Mouse (Mus musculus) forebrain, embryonic 12.5 days (tissue): ENCODE measurements around the gene Gramd1b. TPM values are rescaled to one million over a fixed set of nuclear protein-coding genes. Genes with fewer than 3 reads are reported as not detected.
A peak's percentile ranks its signal among the peaks of the same experiment; 100 is the strongest.

ENCODE experiments used
- ATAC-seq: fragments of 200-750 bp; cut with Nextera tagmentation; 2 replicates; pipeline ENCODE4 v1.8.0; 2017; ENCODE audit warnings: moderate TSS enrichment; ENCODE audit not compliant: low FRiP score
- H3K27ac ChIP-seq: fragments of 300-500 bp; sonication (generic); 2 replicates; pipeline ENCODE4 v1.5.1; 2016; ENCODE audit warnings: mild to moderate bottlenecking
- H3K27me3 ChIP-seq: fragments of 300-500 bp; sonication (generic); 2 replicates; pipeline ENCODE4 v1.6.1; 2016; ENCODE audit warnings: mild to moderate bottlenecking
- H3K36me3 ChIP-seq: fragments of 300-500 bp; sonication (generic); replicated peaks from 2 replicates; pipeline ENCODE4 v1.6.1; 2016; ENCODE audit warnings: mild to moderate bottlenecking
- H3K4me1 ChIP-seq: fragments of 300-500 bp; sonication (generic); 2 replicates; pipeline ENCODE4 v1.6.1; 2016
- H3K4me2 ChIP-seq: fragments of 300-500 bp; sonication (generic); 2 replicates; pipeline ENCODE4 v1.6.1; 2016; ENCODE audit warnings: mild to moderate bottlenecking, moderate library complexity
- H3K4me3 ChIP-seq: fragments of 300-500 bp; sonication (generic); replicated peaks from 2 replicates; pipeline ENCODE4 v1.5.1; 2016; ENCODE audit warnings: mild to moderate bottlenecking
- H3K9ac ChIP-seq: fragments of 300-500 bp; sonication (generic); 2 replicates; pipeline ENCODE4 v1.6.1; 2016; ENCODE audit warnings: mild to moderate bottlenecking
- H3K9me3 ChIP-seq: fragments of 300-500 bp; sonication (generic); 2 replicates; pipeline ENCODE4 v1.6.1; 2016
- whole genome bisulfite sequencing: fragments of 180-500 bp; shearing (Covaris S2); methylation state at CpG from one replicate; pipeline ENCODE4 v1.1.7; 2016; 5-methylcytosine and 5-hydroxymethylcytosine counted together
- polyA plus RNA-seq: library from polyadenylated mRNA; unstranded; fragments of >200 nt; fragmentation: Nextera tagmentation; extraction: Ambion mirVana; gene quantifications from 2 replicates; pipeline ENCODE4 v1.2.1, GENCODE M21; 2016

Gramd1b gene
- polyA plus RNA-seq, 1 experiment from 2014 or later: 4.6 TPM

- Histone ChIP-seq H3K4me1 (no peaks in the 10 kb centered on the region), H3K4me2 (no peak overlapping the region), H3K27me3 (no peaks in the 10 kb centered on the region), H3K27ac (no peak overlapping the region), H3K36me3 (no peaks in the 10 kb centered on the region), H3K9me3 (no peaks in the 10 kb centered on the region), H3K9ac (no peak overlapping the region), H3K4me3 (no peak overlapping the region)
- WGBS: 79% methylated on average over 4 of the region's 4 CpGs
- no peak for ATAC-seq
Measured at GRCm38 (mm10) chr9:40412246-40412645, 118.9 kb downstream of the Gramd1b start.

- no peak overlapping the region for H3K4me2 ChIP-seq
- no peaks in the 10 kb centered on the region for H3K9me3 ChIP-seq
- 98% methylated on average over 3 of the region's 3 CpGs for WGBS
- no peak overlapping the region for H3K4me3 ChIP-seq
- no peak overlapping the region for H3K9ac ChIP-seq
- H3K27me3 ChIP-seq: no peaks in the 10 kb centered on the region
- no peak for ATAC-seq
- H3K4me1 ChIP-seq: peaks cover 5% of the 10 kb centered on the region; the same call in 1 of the 2 replicates
- no peaks in the 10 kb centered on the region for H3K36me3 ChIP-seq
- H3K27ac ChIP-seq: no peak overlapping the region
Measured at GRCm38 (mm10) chr9:40410895-40411294, 120.3 kb downstream of the Gramd1b start.

GRCm38 (mm10) chr9:40409071-40409470 is 122.1 kb downstream of the Gramd1b start:
- no peak overlapping the region for H3K4me3 ChIP-seq
- no peak for ATAC-seq
- H3K27ac ChIP-seq: no peak overlapping the region

DNA sequence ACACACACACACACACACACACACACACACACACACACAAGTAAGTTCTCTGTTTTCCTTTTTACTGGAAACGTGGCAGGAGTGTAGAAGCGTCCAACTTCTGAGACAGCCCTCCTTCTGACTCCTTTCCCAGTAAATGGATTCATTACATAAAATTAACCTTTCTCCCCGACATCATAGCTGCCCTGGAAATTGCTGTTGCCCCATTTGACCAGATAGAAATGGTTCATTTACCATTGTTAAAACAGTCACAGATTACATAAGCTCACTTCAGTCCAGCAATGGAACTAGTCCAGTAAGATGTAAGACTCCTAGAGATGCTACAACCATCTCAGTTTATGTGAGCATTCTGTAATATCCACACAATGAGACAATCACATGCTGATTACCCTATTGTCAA is 122.8 kb downstream of the Gramd1b start:
- no peaks in the 10 kb centered on the region for H3K27me3 ChIP-seq
- no peaks in the 10 kb centered on the region for H3K36me3 ChIP-seq
- H3K27ac ChIP-seq: no peak overlapping the region
- H3K9me3 ChIP-seq: no peaks in the 10 kb centered on the region
- H3K4me3 ChIP-seq: no peak overlapping the region
- WGBS: 66% methylated on average over 3 of the region's 3 CpGs
- H3K4me2 ChIP-seq: no peak overlapping the region
- peaks cover 5% of the 10 kb centered on the region; the same call in 1 of the 2 replicates for H3K4me1 ChIP-seq
- ATAC-seq: no peak
- H3K9ac ChIP-seq: no peak overlapping the region

More at GRCm38 (mm10) chr9:40409071-40409470, 122.1 kb downstream of the Gramd1b start:
- 50% methylated on average over 2 of the region's 2 CpGs for WGBS
- peaks cover 5% of the 10 kb centered on the region; the same call in 1 of the 2 replicates for H3K4me1 ChIP-seq
- no peaks in the 10 kb centered on the region for H3K36me3 ChIP-seq
- H3K4me2 ChIP-seq: no peak overlapping the region
- H3K9me3 ChIP-seq: no peaks in the 10 kb centered on the region
- no peak overlapping the region for H3K9ac ChIP-seq
- no peaks in the 10 kb centered on the region for H3K27me3 ChIP-seq

GRCm38 (mm10) chr9:40407876-40408275 is 123.3 kb downstream of the Gramd1b start:
- no peak overlapping the region for H3K4me2 ChIP-seq
- H3K9me3 ChIP-seq: no peaks in the 10 kb centered on the region
- WGBS: 40% methylated on average over 5 of the region's 5 CpGs
- no peak overlapping the region for H3K9ac ChIP-seq
- peaks cover 5% of the 10 kb centered on the region; the same call in 1 of the 2 replicates for H3K4me1 ChIP-seq
- ATAC-seq: no peak
- no peak overlapping the region for H3K4me3 ChIP-seq
- no peaks in the 10 kb centered on the region for H3K36me3 ChIP-seq
- H3K27ac ChIP-seq: no peak overlapping the region
- no peaks in the 10 kb centered on the region for H3K27me3 ChIP-seq

DNA sequence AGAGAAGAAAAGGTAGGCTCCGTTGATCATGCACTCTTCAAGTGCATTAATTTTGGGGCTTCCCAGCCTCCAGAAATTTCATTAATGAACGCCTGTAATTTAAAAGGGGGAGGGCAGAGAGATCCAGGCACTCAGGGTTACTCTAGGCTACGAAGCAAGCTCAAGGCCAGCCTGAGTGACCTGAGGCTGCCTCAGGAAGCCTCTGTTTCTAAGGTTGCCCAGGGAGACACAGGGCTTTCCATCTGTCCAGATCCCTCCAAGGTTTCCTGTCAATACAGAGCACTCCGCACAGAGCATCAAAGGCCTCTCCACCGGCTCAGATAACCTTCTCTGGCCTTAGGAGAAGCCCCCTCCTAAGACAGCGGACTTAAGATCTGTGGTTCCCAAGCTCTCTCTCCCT is 125.4 kb downstream of the Gramd1b start:
- no peak overlapping the region for H3K27ac ChIP-seq
- ATAC-seq: no peak

GRCm38 (mm10) chr9:40405263-40405662 is 125.9 kb downstream of the Gramd1b start:
- no peak overlapping the region for H3K27ac ChIP-seq

More for the DNA sequence above, 125.4 kb downstream of the Gramd1b start:
- Histone ChIP-seq H3K4me3 (no peak overlapping the region), H3K9me3 (no peaks in the 10 kb centered on the region), H3K27me3 (no peaks in the 10 kb centered on the region), H3K9ac (no peak overlapping the region), H3K4me1 (peaks cover 5% of the 10 kb centered on the region; the same call in 1 of the 2 replicates), H3K4me2 (no peak overlapping the region), H3K36me3 (no peaks in the 10 kb centered on the region)
- WGBS: 52% methylated on average over 6 of the region's 6 CpGs

DNA sequence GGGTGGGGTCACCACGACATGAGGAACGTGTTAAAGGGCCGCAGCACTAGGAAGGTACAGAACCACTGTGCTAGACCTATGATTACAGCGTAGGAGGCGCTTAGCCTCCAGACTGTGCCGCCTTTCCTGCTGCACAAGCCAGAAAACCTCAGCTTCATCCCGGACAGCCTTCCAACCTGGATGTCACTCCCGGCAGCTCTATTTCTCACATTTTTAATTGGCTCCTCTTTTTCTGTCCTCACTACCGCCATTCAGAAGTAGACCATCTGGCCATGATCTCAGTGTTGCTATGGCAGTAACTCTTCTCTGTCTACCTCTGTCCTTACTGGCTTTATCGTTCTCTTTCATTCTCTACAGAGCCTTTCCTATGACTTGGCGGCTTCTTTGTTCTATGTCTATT is 126.5 kb downstream of the Gramd1b start:
- H3K4me3 ChIP-seq: no peak overlapping the region
- no peaks in the 10 kb centered on the region for H3K9me3 ChIP-seq
- H3K4me1 ChIP-seq: peaks cover 5% of the 10 kb centered on the region; the same call in 1 of the 2 replicates
- 85% methylated on average over 11 of the region's 11 CpGs for WGBS
- H3K27ac ChIP-seq: no peak overlapping the region
- no peaks in the 10 kb centered on the region for H3K27me3 ChIP-seq
- no peak overlapping the region for H3K9ac ChIP-seq
- no peak overlapping the region for H3K4me2 ChIP-seq
- 0 out of 2 replicates have a peak, but pooled peaks have one; percentile 51 for ATAC-seq
- no peaks in the 10 kb centered on the region for H3K36me3 ChIP-seq

More at GRCm38 (mm10) chr9:40405263-40405662, 125.9 kb downstream of the Gramd1b start:
- no peak overlapping the region for H3K9ac ChIP-seq
- WGBS: 93% methylated on average over 5 of the region's 5 CpGs
- peaks cover 5% of the 10 kb centered on the region; the same call in 1 of the 2 replicates for H3K4me1 ChIP-seq
- ATAC-seq: no peak
- H3K9me3 ChIP-seq: no peaks in the 10 kb centered on the region
- no peaks in the 10 kb centered on the region for H3K36me3 ChIP-seq
- no peak overlapping the region for H3K4me2 ChIP-seq
- H3K4me3 ChIP-seq: no peak overlapping the region
- no peaks in the 10 kb centered on the region for H3K27me3 ChIP-seq

GRCm38 (mm10) chr9:40403750-40404149 is 127.4 kb downstream of the Gramd1b start:
- Histone ChIP-seq H3K4me2 (no peak overlapping the region), H3K4me1 (peaks cover 5% of the 10 kb centered on the region; the same call in 1 of the 2 replicates), H3K27ac (no peak overlapping the region), H3K4me3 (no peak overlapping the region), H3K27me3 (no peaks in the 10 kb centered on the region), H3K9me3 (no peaks in the 10 kb centered on the region), H3K9ac (no peak overlapping the region), H3K36me3 (no peaks in the 10 kb centered on the region)
- no peak for ATAC-seq
- 88% methylated on average over 7 of the region's 7 CpGs for WGBS

GRCm38 (mm10) chr9:40401818-40402217 is 129.4 kb downstream of the Gramd1b start:
- Histone ChIP-seq H3K9me3 (no peaks in the 10 kb centered on the region), H3K4me1 (peaks cover 8% of the 10 kb centered on the region), H3K9ac (no peak overlapping the region), H3K4me3 (no peak overlapping the region), H3K36me3 (no peaks in the 10 kb centered on the region), H3K27me3 (no peaks in the 10 kb centered on the region), H3K27ac (no peak overlapping the region), H3K4me2 (no peak overlapping the region)
- WGBS: 87% methylated on average over 5 of the region's 5 CpGs
- ATAC-seq: no peak

DNA sequence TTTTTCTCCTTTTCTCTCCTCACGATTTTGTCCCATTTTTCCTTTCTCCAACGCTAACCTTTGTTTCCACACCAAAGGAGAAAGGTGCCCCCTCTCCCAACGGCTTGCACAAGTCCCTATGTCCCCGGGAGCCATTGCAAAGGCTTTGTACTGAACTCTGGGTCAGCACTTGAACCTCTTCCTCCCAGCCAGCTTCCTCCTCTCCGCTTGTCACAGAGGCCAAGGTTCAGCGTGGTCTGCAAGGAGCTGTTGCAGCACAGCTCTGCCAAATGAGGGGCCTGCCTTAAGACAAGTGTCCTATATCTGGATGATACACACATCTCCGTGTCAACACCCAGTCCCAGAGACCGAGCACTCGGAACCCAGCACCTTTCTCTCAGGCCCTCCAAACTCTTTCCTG is 130.3 kb downstream of the Gramd1b start:
- no peak for ATAC-seq
- WGBS: 74% methylated on average over 9 of the region's 9 CpGs

DNA sequence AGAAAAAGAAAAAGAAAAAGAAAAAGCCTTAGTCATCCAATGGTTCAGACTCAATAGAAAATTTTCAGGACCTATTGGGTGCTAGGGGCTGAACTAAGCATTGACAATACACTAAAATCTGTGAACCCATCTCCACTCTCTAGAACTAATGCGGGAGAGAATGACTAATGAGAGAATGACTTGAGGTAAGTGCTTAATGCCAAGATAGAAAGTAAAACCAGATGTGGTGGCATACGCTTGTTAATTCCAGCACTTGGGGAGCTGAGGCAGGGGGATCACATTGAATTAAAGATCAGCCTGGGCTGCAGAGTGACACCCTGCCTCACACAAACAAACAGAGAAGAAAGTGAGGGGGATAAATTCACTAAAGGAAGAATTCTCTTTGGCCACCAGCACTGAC is 131.0 kb downstream of the Gramd1b start:
- ATAC-seq: no peak
- Histone ChIP-seq H3K4me3 (no peak overlapping the region), H3K4me1 (peaks cover 4% of the 10 kb centered on the region), H3K27ac (no peak overlapping the region), H3K4me2 (no peak overlapping the region), H3K36me3 (no peaks in the 10 kb centered on the region), H3K9ac (no peak overlapping the region), H3K9me3 (no peaks in the 10 kb centered on the region), H3K27me3 (no peaks in the 10 kb centered on the region)
- WGBS: 90% methylated on average over 2 of the region's 2 CpGs

More for the DNA sequence above, 130.3 kb downstream of the Gramd1b start:
- Histone ChIP-seq H3K9me3 (no peaks in the 10 kb centered on the region), H3K27ac (no peak overlapping the region), H3K27me3 (no peaks in the 10 kb centered on the region), H3K36me3 (no peaks in the 10 kb centered on the region), H3K4me1 (peaks cover 4% of the 10 kb centered on the region), H3K4me3 (no peak overlapping the region), H3K4me2 (no peak overlapping the region), H3K9ac (no peak overlapping the region)

DNA sequence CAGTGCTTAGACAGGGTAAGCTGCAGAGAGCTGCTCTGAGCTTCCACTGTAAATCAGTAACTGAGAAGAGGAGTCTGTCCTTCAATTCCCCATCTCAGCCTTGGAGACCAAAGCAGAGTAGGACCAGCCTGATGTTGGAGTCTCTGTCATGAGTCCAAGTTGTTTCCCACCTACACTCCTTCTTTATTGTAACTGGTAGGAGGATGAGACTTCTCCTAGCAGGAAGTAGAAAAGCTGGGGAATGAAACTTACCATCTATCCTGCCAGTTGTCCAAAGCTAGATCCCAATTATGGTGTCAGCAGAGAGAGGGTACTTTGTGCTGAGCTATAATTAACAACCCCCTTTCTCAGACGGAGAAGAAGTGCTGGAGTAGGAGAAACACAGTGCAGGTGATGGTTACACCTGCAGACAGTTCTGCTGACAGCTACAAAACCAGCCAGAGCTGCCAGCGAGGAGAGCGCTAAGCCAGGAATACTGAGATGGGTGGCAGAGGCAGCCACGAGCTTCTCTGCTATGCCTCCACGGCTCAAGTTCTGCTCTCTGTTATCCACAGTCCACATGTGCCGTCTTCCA is 131.7 kb downstream of the Gramd1b start:
- Histone ChIP-seq H3K27ac (no peak overlapping the region), H3K9ac (no peak overlapping the region), H3K36me3 (no peaks in the 10 kb centered on the region), H3K4me3 (no peak overlapping the region), H3K4me2 (no peak overlapping the region), H3K9me3 (no peaks in the 10 kb centered on the region), H3K27me3 (no peaks in the 10 kb centered on the region), H3K4me1 (peaks cover 4% of the 10 kb centered on the region)
- WGBS: 88% methylated on average over 6 of the region's 6 CpGs
- ATAC-seq: no peak
